Mouse (Mus musculus) brain, adult 2 months (tissue): Measurements from ENCODE around the gene Egln1.

ENCODE experiments used
- DNase-seq: peaks from one replicate; pipeline ENCODE4 v3.0.0; 2011; ENCODE audit warnings: low read depth, low spot score

Egln1 gene

GRCm38 (mm10) chr8:124947865-124948732, 1.0 kb downstream of the Egln1 start:
- peak; percentile 76 for DNase-seq

DNA sequence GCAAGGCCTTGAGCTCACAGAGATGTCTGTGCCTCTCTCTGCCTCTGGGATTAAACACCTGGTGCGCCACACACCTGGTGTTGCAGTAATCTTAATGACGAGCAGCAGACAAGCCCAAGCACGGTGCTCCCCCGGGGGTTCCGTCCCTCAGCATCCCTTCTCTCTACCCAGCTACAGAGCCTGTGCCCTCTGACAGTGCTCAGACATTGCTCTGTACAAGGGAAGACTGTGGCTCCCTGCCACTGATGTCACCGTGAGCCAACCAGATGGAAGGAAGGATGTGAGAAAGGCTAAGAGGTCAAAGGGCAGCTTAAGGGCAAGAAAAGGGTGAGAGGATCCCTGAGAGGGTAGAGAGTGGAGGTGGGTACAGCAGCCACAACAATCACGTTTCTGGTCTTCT, 4.7 kb downstream of the Egln1 start:
- DNase-seq: no peak

- no peak for DNase-seq
Observed at GRCm38 (mm10) chr8:124943801-124944200, 5.3 kb downstream of the Egln1 start.

GRCm38 (mm10) chr8:124937293-124937692, 11.8 kb downstream of the Egln1 start:
- no peak for DNase-seq

DNA sequence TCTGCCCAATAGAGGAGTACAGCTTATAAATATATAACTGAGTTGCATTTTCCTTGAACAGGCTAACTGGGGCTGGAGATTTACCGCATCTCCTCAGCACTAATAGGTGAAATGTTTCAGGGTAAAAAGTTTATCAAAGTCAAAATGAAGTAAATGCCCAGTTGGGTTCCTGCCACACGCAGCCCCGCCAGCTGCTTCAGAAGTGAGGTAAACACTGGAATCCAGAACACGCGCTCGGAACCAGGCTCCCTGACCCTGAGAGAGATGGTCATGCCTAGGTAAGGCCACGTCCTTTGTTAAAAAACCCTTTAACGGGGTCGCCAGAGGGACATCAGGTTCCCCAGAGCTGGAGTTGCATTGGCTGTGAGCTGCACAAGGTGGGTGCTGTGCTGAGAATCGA, 12.4 kb downstream of the Egln1 start:
- DNase-seq: no peak

GRCm38 (mm10) chr8:124935116-124935515, 14.0 kb downstream of the Egln1 start:
- no peak for DNase-seq

DNA sequence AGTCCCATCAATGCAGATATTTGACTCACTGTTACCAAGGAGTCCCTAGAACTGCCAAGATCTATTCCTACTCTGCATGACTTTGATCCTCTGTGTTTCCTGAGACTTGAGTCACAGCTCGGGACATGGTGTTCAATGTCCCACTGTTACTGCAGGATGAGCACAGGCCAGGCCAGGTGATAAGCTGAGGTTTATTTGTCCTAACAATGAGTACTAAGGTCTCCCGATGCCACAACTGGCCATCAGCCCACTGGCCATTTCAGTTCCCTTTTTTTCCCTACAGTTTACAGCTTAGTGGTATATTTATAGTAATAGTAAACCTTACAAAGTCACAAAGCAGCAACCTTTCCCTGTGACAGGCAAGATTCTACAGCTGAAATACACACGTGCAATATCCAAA, 16.7 kb downstream of the Egln1 start:
- no peak for DNase-seq

- DNase-seq: no peak
Observed at GRCm38 (mm10) chr8:124930649-124931048, 18.5 kb downstream of the Egln1 start.

DNA sequence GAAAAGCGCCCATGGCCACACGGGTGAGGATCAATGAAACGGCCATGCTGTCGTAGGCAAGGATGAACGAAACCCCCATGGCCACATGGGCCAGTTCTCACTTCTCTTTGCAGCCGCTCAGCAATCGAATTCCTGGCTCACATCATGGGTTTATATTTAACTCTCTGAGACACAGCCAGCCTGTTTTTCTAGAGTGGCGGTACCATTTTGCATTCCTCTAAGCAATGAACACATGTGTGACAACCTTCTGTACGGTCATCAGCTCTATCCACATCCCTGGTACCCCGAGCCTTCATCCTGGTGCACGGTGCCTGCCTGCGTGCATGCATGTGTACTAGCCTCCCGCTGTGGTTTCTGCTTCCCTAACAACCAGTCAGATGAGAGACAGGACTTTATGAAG, 19.0 kb downstream of the Egln1 start:
- DNase-seq: no peak

GRCm38 (mm10) chr8:124929006-124929405, 20.1 kb downstream of the Egln1 start:
- DNase-seq: no peak

- no peak for DNase-seq
Observed at GRCm38 (mm10) chr8:124926351-124926771, 22.8 kb downstream of the Egln1 start.

DNA sequence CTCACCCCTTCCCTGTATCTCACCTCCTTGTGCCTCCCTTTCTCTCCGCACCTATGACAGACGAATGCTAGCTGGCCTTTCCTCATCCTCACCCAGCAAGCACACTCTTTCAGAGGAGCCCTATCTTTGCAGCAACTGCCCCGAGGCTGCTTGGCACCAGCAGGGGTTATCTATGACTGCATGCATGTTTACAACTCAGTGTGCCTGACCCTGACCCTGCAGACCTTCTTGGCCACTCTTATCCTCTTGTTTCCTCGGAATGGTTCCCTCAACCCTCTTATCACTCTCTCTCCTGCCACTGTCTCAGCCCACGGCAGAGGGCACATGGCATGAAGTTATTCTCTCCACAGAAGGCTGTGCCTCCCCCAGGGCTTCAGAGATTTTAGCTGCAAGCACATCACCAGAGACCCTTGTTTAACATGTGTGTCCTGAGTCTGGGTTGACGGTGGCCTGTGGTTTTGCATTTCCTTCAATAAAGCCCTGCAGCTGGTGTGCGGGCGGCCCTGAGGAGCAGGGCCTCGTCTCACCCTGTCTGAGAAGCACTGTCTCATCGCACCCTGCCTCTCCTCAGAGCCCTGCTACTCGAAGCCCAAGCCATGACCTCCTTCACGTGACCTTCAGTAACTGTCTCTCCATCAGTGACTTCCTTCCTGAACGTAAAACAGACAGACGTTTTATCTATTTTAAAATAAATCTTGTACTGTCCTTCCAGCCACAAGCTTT, 23.4 kb downstream of the Egln1 start:
- DNase-seq: no peak

DNA sequence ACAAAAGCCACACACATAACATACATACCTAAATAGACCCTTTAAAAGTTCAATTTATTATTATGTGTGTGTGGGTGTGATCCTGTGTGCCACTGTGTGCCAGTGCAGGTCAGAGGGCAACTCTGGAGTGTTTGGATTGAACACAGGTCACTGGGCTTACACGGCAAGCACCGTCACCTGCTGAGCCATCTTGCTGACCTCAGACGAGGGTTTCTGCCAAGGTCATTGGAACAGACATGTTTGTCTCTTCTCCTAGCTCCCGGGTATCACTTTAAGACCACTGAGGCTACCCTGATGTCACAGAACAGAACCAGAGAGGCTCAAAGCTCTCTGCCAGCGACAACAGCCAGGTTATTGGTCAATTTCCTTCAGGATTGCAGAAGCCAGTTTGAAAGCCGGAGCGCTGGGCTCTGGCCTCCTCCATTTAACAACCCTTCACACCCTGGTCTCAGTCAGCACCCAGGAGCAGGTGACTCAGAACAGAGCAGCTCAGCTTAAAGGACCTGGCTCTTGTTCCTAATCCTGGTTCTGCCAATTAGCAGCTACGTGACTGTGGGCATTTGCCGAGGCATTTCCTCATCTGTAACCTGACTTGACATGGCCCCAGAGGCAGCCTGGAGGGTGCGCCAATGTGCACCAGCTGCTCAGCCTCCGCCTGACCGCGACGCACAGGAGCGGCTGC, 25.0 kb downstream of the Egln1 start:
- peak; percentile 58 for DNase-seq

DNA sequence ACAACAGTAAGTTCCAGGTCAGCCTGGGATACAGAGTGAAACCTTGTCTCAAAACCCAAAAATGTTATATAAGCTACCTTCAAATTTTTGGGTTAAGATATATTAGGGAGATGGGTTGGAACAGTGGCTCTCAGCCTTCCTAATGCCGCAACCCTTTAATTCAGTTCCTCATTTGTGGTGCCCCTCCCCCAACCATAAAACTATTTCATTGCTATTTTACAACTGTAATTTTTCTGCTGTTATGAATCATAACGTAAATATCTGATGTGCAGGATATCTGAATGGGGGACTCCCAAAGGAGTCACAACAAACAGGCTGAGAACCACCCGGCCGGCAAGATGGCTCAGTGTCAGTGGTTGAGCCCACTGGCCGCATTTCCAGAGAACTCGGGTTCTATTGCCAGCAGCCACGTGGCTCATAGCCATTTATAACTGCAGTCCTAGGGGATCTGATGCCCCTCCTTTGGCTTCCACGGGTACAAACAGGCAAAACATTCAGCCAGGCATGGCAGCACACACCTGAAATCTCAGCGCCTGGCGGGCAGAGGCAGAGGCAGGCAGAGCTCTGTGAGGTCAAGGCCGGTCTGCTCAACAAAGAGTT, 26.5 kb downstream of the Egln1 start:
- no peak for DNase-seq

DNA sequence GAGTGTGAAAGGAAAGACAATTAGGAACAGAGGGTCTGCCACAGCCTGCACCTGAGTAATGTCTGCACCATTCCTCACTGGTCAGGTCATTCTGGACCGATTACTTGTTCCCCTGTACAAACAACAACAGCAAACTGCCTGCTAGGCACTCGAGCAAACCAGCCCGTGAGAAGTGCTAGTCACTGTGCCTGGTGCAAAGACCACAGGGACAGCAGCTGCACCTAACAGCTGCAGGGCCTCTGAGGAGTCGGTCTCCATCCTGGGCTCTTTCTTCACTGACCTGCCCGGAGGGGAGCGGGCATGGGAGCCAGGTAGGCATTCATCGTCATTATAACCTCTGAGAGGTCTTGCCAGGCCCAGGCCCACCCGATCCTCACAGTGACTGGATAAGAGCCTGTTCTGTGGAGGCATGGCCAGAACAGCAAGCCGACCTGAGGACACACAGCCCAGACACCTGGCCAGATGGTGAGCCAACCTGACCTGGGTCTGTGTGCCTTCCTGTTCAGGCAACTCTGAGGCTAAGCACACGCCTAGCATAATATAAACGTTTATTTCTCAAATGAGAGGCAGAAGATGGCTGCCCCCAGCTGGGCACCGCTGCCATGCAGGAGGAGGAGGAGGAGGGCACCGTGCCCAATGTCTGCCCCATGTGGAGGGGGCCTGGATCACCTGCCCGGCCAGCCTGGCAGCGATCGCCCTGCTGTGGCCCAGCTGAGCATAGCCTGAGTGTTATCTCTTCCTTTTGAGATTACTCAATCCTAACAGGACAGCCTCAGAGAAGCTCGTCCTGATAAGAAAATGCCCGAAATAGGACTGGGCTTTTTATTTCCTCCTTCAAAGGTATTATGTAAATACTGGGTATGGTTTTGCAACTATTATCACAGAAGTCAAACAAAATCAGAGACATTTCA, 27.5 kb downstream of the Egln1 start:
- no peak for DNase-seq

- peak; percentile 67 for DNase-seq
Observed at GRCm38 (mm10) chr8:124917741-124918484, 31.2 kb downstream of the Egln1 start.

DNA sequence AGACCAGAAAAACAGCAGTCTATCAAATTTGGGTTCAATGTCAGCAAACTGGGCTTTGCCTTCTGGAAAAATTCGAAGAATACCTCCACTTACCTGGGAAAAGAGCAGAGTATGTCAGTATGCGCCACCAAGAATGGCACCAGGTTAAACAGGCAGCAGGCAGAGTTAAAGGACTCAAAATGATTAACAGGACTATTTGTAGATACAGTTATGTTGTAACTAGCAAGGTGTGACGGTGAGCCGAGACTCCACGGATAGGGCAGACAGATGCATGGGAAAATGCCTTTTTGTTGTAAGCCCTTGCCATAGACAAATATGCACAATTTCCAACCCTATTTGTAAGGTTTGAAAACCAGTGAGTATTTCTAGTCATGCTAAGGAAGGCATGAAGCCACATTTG, 35.1 kb downstream of the Egln1 start:
- DNase-seq: no peak

GRCm38 (mm10) chr8:124911938-124912872, 36.9 kb downstream of the Egln1 start:
- peak; percentile 78 for DNase-seq

DNA sequence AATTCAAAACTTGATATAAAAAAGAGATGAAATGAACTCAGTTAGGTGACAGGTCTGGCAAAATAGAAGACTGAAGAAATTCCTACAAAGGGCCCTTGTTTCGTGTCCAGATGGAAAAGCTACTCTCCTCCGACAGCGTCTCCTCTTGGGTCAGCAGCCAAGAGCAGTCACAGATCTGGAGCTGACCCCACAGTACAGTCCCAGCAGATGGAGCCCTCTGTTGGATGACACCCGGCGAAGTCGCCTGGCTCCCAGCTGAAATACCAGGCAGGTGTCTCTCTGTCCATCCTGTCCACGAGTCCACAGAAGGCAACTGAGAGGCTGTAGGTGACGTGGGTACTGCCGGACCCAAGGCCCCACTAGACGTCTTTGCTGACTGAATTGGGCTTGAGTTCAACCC, 38.8 kb downstream of the Egln1 start:
- peak; percentile 94 for DNase-seq
